Mouse (Mus musculus) embryonic stem cell, embryonic (primary cell): Measurements from ENCODE around the gene Gm5662.
"Not testable (repeated sequence)": the region's sequence is repeated elsewhere in the genome, so short reads cannot be mapped to it uniquely, and the experiment has no call there.

Source experiments
- CTCF ChIA-PET, 4 experiments: fragments of 300-600 bp in 2 of 4; fragments of 350-600 bp in 2 of 4; sonication (Branson Sonifier 250); formaldehyde crosslinking; loops; one replicate each; lab custom pipeline; 2022; ENCODE audit warnings: inconsistent platforms in 2 of 4; lab: Charles Lee
- POLR2A ChIA-PET, 4 experiments: fragments of 300-600 bp in 2 of 4; fragments of 350-600 bp in 2 of 4; sonication (Branson Sonifier 250); formaldehyde crosslinking; loops; one replicate each; lab custom pipeline; 2022; ENCODE audit warnings: antibody characterized with exemption in 4 of 4, inconsistent platforms in 1 of 4; lab: Charles Lee

Gm5662 gene

GRCm38 (mm10) chr12:88274400-88274799, at the start of gene Gm5662:
Gene Gm5662 (minus strand): TSS chr12:88274500.
- CTCF ChIA-PET, POLR2A ChIA-PET: not testable (repeated sequence)

- POLR2A ChIA-PET, CTCF ChIA-PET: not testable (repeated sequence)
These were observed 49.6 kb upstream of the Gm5662 start, which contains the start of gene Gm5039 for GRCm38 (mm10) chr12:88323926-88324325. Gene Gm5039 (minus strand): TSS chr12:88324026.

- ChIA-PET CTCF (no interaction called here), POLR2A (no interaction called here)
These were observed 40.3 kb upstream of the Gm5662 start for GRCm38 (mm10) chr12:88314556-88314955.

GRCm38 (mm10) chr12:88297171-88297570, 22.9 kb upstream of the Gm5662 start:
- CTCF ChIA-PET, POLR2A ChIA-PET: not testable (repeated sequence)

GRCm38 (mm10) chr12:88293082-88293481, 18.8 kb upstream of the Gm5662 start:
- CTCF ChIA-PET, POLR2A ChIA-PET: not testable (repeated sequence)

- CTCF ChIA-PET, POLR2A ChIA-PET: not testable (repeated sequence)
These were observed 10.9 kb upstream of the Gm5662 start for GRCm38 (mm10) chr12:88285224-88285623.

GRCm38 (mm10) chr12:88257241-88257640, 17.1 kb downstream of the Gm5662 start:
- ChIA-PET POLR2A (no interaction called here), CTCF (no interaction called here)

GRCm38 (mm10) chr12:88255917-88256316, 18.4 kb downstream of the Gm5662 start:
- POLR2A ChIA-PET, CTCF ChIA-PET: not testable (repeated sequence)

- CTCF ChIA-PET, POLR2A ChIA-PET: not testable (repeated sequence)
These were observed 24.3 kb downstream of the Gm5662 start, which contains the start of gene Gm8332 for GRCm38 (mm10) chr12:88250000-88250399. Gene Gm8332 (minus strand): TSS chr12:88250100.

GRCm38 (mm10) chr12:88245786-88246185, 28.5 kb downstream of the Gm5662 start:
- CTCF ChIA-PET, POLR2A ChIA-PET: not testable (repeated sequence)

GRCm38 (mm10) chr12:88242940-88243339, 31.4 kb downstream of the Gm5662 start:
- CTCF ChIA-PET, POLR2A ChIA-PET: not testable (repeated sequence)
